Mouse (Mus musculus): Measurements from ENCODE around the gene Fbxo42.

Gene Fbxo42

GRCm38 (mm10) chr4:141147112-141148008 is at the start of gene Fbxo42:
Fbxo42 (plus strand) TSS chr4:141147913.
- DNase-seq: peak; percentile 96

GRCm38 (mm10) chr4:141098935-141099334 is 48.8 kb upstream of the Fbxo42 start:
- no peak for DNase-seq

GRCm38 (mm10) chr4:141099956-141100355 is 47.8 kb upstream of the Fbxo42 start:
- DNase-seq: no peak

GRCm38 (mm10) chr4:141101291-141101690 is 46.4 kb upstream of the Fbxo42 start:
- no peak for DNase-seq

- peak; percentile 44 for DNase-seq
These were observed 45.9 kb upstream of the Fbxo42 start for GRCm38 (mm10) chr4:141101855-141102254.

GRCm38 (mm10) chr4:141106526-141107183 is 41.1 kb upstream of the Fbxo42 start:
- no peak for DNase-seq

GRCm38 (mm10) chr4:141108196-141108732 is 39.4 kb upstream of the Fbxo42 start:
- DNase-seq: no peak

- DNase-seq: no peak
These were observed 33.9 kb upstream of the Fbxo42 start for GRCm38 (mm10) chr4:141113831-141114230.

- no peak for DNase-seq
These were observed 33.2 kb upstream of the Fbxo42 start for GRCm38 (mm10) chr4:141114521-141114981.

- peak; percentile 21 for DNase-seq
These were observed 32.3 kb upstream of the Fbxo42 start for GRCm38 (mm10) chr4:141115398-141115797.

GRCm38 (mm10) chr4:141118691-141119090 is 29.0 kb upstream of the Fbxo42 start:
- DNase-seq: peak; percentile 12

GRCm38 (mm10) chr4:141120700-141121099 is 27.0 kb upstream of the Fbxo42 start:
- DNase-seq: peak; percentile 33

- DNase-seq: no peak
These were observed 25.1 kb upstream of the Fbxo42 start for GRCm38 (mm10) chr4:141122663-141123062.

- no peak for DNase-seq
These were observed 24.6 kb upstream of the Fbxo42 start for GRCm38 (mm10) chr4:141123065-141123464.

- no peak for DNase-seq
These were observed 18.5 kb upstream of the Fbxo42 start for GRCm38 (mm10) chr4:141129190-141129710.

- DNase-seq: peak; percentile 49
These were observed 16.9 kb upstream of the Fbxo42 start for GRCm38 (mm10) chr4:141130704-141131342.

- peak; percentile 64 for DNase-seq
These were observed 16.1 kb upstream of the Fbxo42 start for GRCm38 (mm10) chr4:141131531-141132061.

- no peak for DNase-seq
These were observed 15.5 kb upstream of the Fbxo42 start for GRCm38 (mm10) chr4:141132191-141132590.

GRCm38 (mm10) chr4:141133227-141133626 is 14.5 kb upstream of the Fbxo42 start:
- no peak for DNase-seq

- DNase-seq: peak; percentile 46
These were observed 13.7 kb upstream of the Fbxo42 start for GRCm38 (mm10) chr4:141134031-141134441.

GRCm38 (mm10) chr4:141134751-141135530 is 12.8 kb upstream of the Fbxo42 start:
- no peak for DNase-seq

GRCm38 (mm10) chr4:141136126-141136525 is 11.6 kb upstream of the Fbxo42 start:
- no peak for DNase-seq

Data from kidney, adult 18-20 months (tissue).